Mouse (Mus musculus) cortical plate, adult 2 months (tissue): ENCODE results near the gene Shank2.

Source experiments
- CTCF ChIP-seq: fragments of 200-500 bp; IDR thresholded peaks from 2 replicates; pipeline ENCODE4 v1.5.1; 2011; ENCODE audit warnings: mild to moderate bottlenecking, control low read depth, low read length; ENCODE audit not compliant: insufficient read depth; ENCODE audit errors: extremely low read depth
- POLR2A ChIP-seq: fragments of 200-500 bp; IDR thresholded peaks from 2 replicates; pipeline ENCODE4 v1.6.1; 2011; ENCODE audit warnings: mild to moderate bottlenecking, low read length, control low read depth; ENCODE audit not compliant: insufficient read depth; ENCODE audit errors: extremely low read depth

- no peak for TF ChIP-seq POLR2A
- no peak for TF ChIP-seq CTCF
Measured at GRCm38 (mm10) chr7:144266745-144267144, 265.0 kb downstream of the Shank2 start.
